Mouse (Mus musculus): ENCODE measurements around the gene Snip1. TPM values are rescaled to one million over a fixed set of nuclear protein-coding genes. Genes with fewer than 3 reads are reported as not detected.

The Snip1 gene
- total and polyA plus RNA-seq, 3 experiments, result 23.5 to 46.6 (median 25.8) TPM

DNA sequence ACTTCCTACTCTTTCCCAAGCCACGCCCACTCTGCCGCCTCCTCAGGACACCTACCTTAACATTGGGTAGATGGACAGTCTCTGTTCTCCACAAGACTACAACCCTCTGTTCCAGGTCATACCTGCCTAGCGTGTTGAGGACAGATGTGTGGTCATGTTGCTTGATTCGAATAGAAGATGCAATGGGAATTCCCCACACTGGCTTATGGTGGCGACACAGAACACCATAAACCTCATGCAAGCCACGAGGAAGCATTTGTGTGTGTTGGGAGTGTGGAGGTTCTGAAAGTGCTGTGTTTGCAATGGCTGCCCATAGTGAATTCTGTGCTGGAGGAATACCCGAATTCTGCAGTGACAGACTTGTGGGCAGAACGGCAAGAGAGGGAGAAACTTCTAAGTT lies 2.6 kb upstream of the Snip1 start:
- TF ChIP-seq EP300 (IDR thresholded peaks at IDR 0.05; ENCODE audit: low read length) (no peak), IRF4 (IDR thresholded peaks at IDR 0.05; ENCODE audit: low read depth, low read length) (no peak), HCFC1 (IDR thresholded peaks at IDR 0.05; ENCODE audit: low read depth, low read length) (no peak), MXI1 (IDR thresholded peaks at IDR 0.05; ENCODE audit: low read depth, low read length) (0 out of 2 replicates have a peak, but pooled peaks have one; percentile 21), SMC3 (IDR thresholded peaks at IDR 0.05; ENCODE audit: low read depth, low read length) (no peak), UBTF (IDR thresholded peaks at IDR 0.05; ENCODE audit: low read depth, low read length) (no peak), MEF2A (IDR thresholded peaks at IDR 0.05; ENCODE audit: borderline replicate concordance, low read depth, low read length) (no peak), NRF1 (IDR thresholded peaks at IDR 0.05; ENCODE audit: low read depth, low read length) (no peak), MAZ (IDR thresholded peaks at IDR 0.05; ENCODE audit: low read depth, low read length) (no peak), ETS1 (conservative IDR thresholded peaks at IDR 0.05; ENCODE audit: low read depth, low read length) (no peak), ZKSCAN1 (IDR thresholded peaks at IDR 0.05; ENCODE audit: borderline replicate concordance, low read depth, low read length) (no peak), ELF1 (IDR thresholded peaks at IDR 0.05; ENCODE audit: low read depth, low read length) (peak; percentile 65; the same call in 1 of the 2 replicates), MAX (IDR thresholded peaks at IDR 0.05; ENCODE audit: low read length) (peak; percentile 63), JUND (conservative IDR thresholded peaks at IDR 0.05; ENCODE audit: low read depth, low read length) (no peak), TCF12 (IDR thresholded peaks at IDR 0.05; ENCODE audit: low read depth, low read length) (peak; percentile 39; the same call in 1 of the 2 replicates), CTCF (conservative IDR thresholded peaks at IDR 0.05 in 1 of 2, IDR thresholded peaks at IDR 0.05 in 1 of 2; ENCODE audit: low read depth in 2 of 2, low read length in 2 of 2) (peak in 1 of 2 experiments; percentile 2; a peak in 1 of 4 replicates), ZNF384 (IDR thresholded peaks at IDR 0.05; ENCODE audit: low read depth, low read length) (no peak), PAX5 (IDR thresholded peaks at IDR 0.05; ENCODE audit: low read length) (no peak), JUN (IDR thresholded peaks at IDR 0.05; ENCODE audit: insufficient read depth, low read depth, low read length) (no peak), ZC3H11A (IDR thresholded peaks at IDR 0.05; ENCODE audit: low read depth, low read length) (no peak), USF1 (IDR thresholded peaks at IDR 0.05; ENCODE audit: low read depth, low read length) (no peak), BHLHE40 (IDR thresholded peaks at IDR 0.05; ENCODE audit: low read depth, low read length) (no peak), TBP (conservative IDR thresholded peaks at IDR 0.05; ENCODE audit: low read depth, low read length) (no peak), SIN3A (IDR thresholded peaks at IDR 0.05; ENCODE audit: low read length) (no peak), CHD2 (IDR thresholded peaks at IDR 0.05; ENCODE audit: low read length) (no peak), CHD1 (IDR thresholded peaks at IDR 0.05; ENCODE audit: low read depth, low read length) (no peak), MYC (IDR thresholded peaks at IDR 0.05; ENCODE audit: low read depth, low read length) (peak; percentile 74), KAT2A (IDR thresholded peaks at IDR 0.05; ENCODE audit: insufficient replicate concordance, low read length) (no peak), POLR2AphosphoS2 (IDR thresholded peaks at IDR 0.05; ENCODE audit: low read depth, low read length) (no peak), GABPA (IDR thresholded peaks at IDR 0.05; ENCODE audit: insufficient replicate concordance, low read depth, low read length) (no peak), POLR2A (IDR thresholded peaks at IDR 0.05; ENCODE audit: low read depth, low read length) (no peak; the same call in none of the 2 replicates), RAD21 (IDR thresholded peaks at IDR 0.05; ENCODE audit: low read depth, low read length) (no peak; the same call in 1 of the 2 replicates), MAFK (IDR thresholded peaks at IDR 0.05; ENCODE audit: insufficient replicate concordance, low read length) (no peak), USF2 (conservative IDR thresholded peaks at IDR 0.05; ENCODE audit: low read depth, low read length) (no peak), ZMIZ1 (IDR thresholded peaks at IDR 0.05; ENCODE audit: low read depth, low read length) (no peak), NELFE (IDR thresholded peaks at IDR 0.05; ENCODE audit: low read depth, low read length) (no peak), RCOR1 (conservative IDR thresholded peaks at IDR 0.05; ENCODE audit: low read depth, low read length) (no peak), E2F4 (IDR thresholded peaks at IDR 0.05; ENCODE audit: insufficient replicate concordance, low read depth, low read length) (no peak)
- Histone ChIP-seq H3K4me2 (ENCODE audit: insufficient read depth, low read depth, poor library complexity, severe bottlenecking) (peak overlapping the region; percentile 18), H3K79me2 (replicated peaks; ENCODE audit: control insufficient read depth, extremely low read depth, insufficient read depth, poor library complexity, severe bottlenecking) (peaks cover 21% of the 10 kb centered on the region), H3K4me1 (ENCODE audit: control insufficient read depth in 1 of 2, insufficient read depth in 2 of 2) (peaks cover 10 to 32% of the 10 kb centered on the region in 2 experiments), H3K27ac (ENCODE audit: insufficient read depth, low read depth) (peak overlapping the region; percentile 23; the same call in 1 of the 2 replicates), H3K9ac (ENCODE audit: insufficient read depth, low read depth) (no peak overlapping the region), H3K9me3 (replicated peaks; ENCODE audit: low read length) (no peaks in the 10 kb centered on the region), H3K36me3 (replicated peaks in 1 of 2; ENCODE audit: control insufficient read depth in 1 of 2, insufficient read depth in 1 of 2, low read length in 1 of 2) (peaks cover 5 to 21% of the 10 kb centered on the region in 2 experiments), H3K4me3 (replicated peaks in 1 of 3; ENCODE audit: low read depth in 2 of 3, low read length in 2 of 3, poor library complexity in 1 of 3) (peak overlapping the region in 2 of 3 experiments; percentile 29 to 35), H3K27me3 (replicated peaks) (no peaks in the 10 kb centered on the region)
- dilution Hi-C loops (cut with MboI; ENCODE audit: extremely low pct_ligation_motif_present, extremely low pct_unique_long_range_greater_than_20kb, low sequenced_read_pairs) (loop anchor here (25.0 kb wide), 1 partner anchor 102 kb away; no protein-coding TSS in a partner anchor), in situ Hi-C loops (cut with MboI; ENCODE audit: low pct_ligation_motif_present, low pct_unique_long_range_greater_than_20kb, low sequenced_read_pairs) (loop anchor here (10.0 to 25.0 kb wide), 2 partner anchors 302 to 359 kb away; partner anchors contain the start of gene Fhl3)
- peak; percentile 45 for DNase-seq (ENCODE audit: extremely low read depth)

All from CH12.LX (cell line).